Mouse (Mus musculus) myocyte (in vitro differentiated cells): ENCODE measurements around the gene Dydc1.
"Not testable (repeated sequence)": the region's sequence is repeated elsewhere in the genome, so short reads cannot be mapped to it uniquely, and the experiment has no call there.

Experiments used
- CEBPB ChIP-seq: IDR thresholded peaks from 2 replicates; pipeline ENCODE4 v1.6.1; 2011; ENCODE audit warnings: mild to moderate bottlenecking, moderate library complexity; ENCODE audit not compliant: poor library complexity, insufficient read depth, severe bottlenecking
- MYOD1 ChIP-seq, 3 experiments: IDR thresholded peaks; one replicate each; pipeline ENCODE4 v1.6.1; 2011; ENCODE audit warnings: control low read depth in 2 of 3, low read depth in 2 of 3, mild to moderate bottlenecking in 2 of 3, moderate library complexity in 1 of 3; ENCODE audit not compliant: insufficient read length in 2 of 3, control insufficient read depth in 1 of 3
- POLR2A ChIP-seq: IDR thresholded peaks from one replicate; pipeline ENCODE4 v1.6.1; 2011; ENCODE audit warnings: low read depth, mild to moderate bottlenecking, control low read depth, moderate library complexity; ENCODE audit not compliant: insufficient read length
- POLR2AphosphoS2 ChIP-seq: IDR thresholded peaks from one replicate; pipeline ENCODE4 v1.6.1; 2011; ENCODE audit warnings: low read depth, control low read depth; ENCODE audit not compliant: insufficient read length

DNA sequence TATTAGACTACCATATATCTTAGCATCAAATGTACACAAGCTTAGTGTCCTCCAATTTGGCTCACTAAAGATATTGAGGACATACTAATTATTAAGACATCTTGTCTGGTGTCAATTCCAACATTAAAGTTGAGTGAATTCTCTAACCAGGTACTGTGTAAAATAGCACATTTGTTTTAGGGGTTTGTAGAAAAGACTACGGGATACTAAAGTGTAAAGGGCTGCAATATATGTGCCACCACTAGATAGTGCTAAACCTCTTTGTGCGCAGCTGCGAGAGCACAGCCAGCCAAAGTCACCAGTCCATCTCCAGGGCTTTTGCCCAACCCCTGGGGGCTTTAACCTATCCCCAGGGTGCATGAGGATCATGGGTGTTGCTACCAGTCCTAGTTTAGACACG is 19.5 kb upstream of the Dydc1 start:
- not testable (repeated sequence) for TF ChIP-seq MYOD1 (IDR thresholded peaks at IDR 0.05; ENCODE audit: control insufficient read depth in 1 of 3, insufficient read length in 2 of 3, low read depth in 2 of 3); POLR2A; CEBPB; POLR2AphosphoS2
